Mouse (Mus musculus) embryo, embryonic 10 days (tissue): ENCODE results near the gene Rhbdf2.

ENCODE experiments used
- DNase-seq: peaks from one replicate; pipeline ENCODE4 v3.0.0-alpha.2; 2015; ENCODE audit warnings: low spot score

Rhbdf2 gene

DNA sequence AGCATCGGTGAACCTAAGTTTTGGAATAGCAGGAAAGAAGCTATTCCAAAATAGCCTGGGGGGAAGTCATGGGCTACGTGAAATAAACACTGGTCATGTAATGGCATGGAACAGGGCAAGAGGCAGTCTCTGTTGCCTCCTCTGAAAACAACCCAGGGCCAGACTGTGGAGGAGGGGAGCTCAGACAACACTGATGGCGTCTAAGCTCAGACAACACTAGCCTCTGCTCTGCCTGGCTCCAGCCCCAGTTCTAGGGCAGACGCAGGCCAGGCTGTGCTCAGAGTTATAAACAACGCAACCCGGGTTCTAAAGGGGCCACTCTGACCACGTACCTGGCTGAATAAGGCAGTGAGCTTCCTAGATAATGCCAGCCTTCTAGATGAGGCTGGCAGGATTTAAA, 76.1 kb downstream of the Rhbdf2 start:
- no peak for DNase-seq

DNA sequence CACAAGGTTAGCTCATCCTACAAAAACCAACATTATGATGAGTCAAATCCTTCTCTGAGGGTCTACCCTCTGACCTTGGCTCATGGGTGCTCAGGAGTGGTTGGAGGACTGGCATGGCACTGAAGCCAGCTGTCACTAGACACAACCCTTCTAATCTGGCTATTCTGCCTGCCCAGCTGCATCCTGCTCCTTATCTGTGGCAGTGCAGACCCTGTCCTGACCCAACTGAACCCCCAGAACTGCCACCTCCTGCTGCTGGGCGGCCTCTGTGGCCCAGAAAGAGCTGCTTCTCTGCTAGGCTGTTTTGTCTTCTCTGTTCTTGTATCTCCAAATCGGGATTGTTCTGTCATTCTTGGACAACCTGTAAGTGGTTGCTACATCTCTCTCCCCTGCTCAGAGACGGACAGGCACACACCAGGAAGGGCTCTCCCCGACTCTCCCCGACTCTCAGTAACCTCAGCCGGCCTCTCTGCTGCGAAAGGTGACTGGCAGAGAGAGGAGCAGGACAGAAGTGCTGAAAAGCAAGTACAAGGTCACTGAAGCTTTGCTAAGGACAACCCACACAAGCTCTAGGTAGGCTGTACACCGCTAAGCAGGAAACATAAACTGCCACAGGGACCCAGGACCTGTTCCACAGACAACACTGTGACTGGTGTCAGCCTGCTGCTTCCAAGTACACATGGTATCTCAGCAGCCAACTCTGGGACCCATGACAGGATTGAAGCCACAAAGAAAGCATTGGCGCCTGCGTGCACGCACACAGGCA, 77.4 kb downstream of the Rhbdf2 start:
- DNase-seq = no peak

DNA sequence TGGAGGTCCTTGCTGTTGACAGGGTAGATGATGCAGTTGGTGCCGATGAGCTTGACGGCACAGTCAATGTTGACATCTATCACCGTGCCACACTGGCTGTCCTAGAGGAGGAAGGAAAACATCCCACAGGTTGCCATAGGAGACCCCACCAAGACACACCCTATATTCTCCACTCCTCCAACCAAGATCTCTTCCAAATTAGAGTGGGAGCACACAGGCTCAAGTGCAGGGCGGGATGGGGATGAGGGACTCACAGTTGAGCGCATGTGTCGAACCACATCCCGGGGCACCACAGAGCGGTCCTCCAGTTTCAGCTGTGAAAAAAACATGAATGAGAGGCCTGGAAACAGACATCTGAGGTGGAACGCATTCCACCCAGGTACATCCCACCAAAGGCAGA, 78.0 kb downstream of the Rhbdf2 start:
- no peak for DNase-seq
